Mouse (Mus musculus) B cell, adult 2 months (primary cell): ENCODE measurements at regions not wholly inside any gene's neighbourhood (a gene's known extent, or its start where the extent isn't known, plus 50 kb on each side); places are given as distances from the start of the nearest gene placed in this dataset.
"Not testable (repeated sequence)": the region's sequence is repeated elsewhere in the genome, so short reads cannot be mapped to it uniquely, and the experiment has no call there.

Source experiments
- DNase-seq, 2 experiments: peaks; one replicate each; pipeline ENCODE4 v3.0.0; 2022

- no peak for DNase-seq
Observed at GRCm38 (mm10) chr6:95058017-95058416, 59.0 kb upstream of the Kbtbd8 start.

DNA sequence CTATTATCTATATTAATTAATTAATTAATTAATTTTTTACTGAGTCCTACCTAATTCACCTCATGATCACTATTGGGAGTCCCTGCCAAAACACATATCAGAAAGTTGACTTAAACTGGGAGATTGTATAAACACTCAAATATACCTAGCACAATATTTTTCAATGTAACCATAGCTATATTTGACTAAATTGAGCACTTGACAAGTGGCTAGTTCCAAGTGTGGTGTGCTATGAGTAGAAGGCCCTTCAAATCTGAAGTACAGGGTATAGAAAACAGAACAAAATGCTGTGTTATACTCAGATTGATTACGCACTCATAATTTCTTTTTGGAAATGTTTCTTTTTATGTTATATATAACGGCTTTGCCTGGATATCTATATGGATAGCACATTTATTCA, 60.8 kb upstream of the Kbtbd8 start:
- no peak for DNase-seq

DNA sequence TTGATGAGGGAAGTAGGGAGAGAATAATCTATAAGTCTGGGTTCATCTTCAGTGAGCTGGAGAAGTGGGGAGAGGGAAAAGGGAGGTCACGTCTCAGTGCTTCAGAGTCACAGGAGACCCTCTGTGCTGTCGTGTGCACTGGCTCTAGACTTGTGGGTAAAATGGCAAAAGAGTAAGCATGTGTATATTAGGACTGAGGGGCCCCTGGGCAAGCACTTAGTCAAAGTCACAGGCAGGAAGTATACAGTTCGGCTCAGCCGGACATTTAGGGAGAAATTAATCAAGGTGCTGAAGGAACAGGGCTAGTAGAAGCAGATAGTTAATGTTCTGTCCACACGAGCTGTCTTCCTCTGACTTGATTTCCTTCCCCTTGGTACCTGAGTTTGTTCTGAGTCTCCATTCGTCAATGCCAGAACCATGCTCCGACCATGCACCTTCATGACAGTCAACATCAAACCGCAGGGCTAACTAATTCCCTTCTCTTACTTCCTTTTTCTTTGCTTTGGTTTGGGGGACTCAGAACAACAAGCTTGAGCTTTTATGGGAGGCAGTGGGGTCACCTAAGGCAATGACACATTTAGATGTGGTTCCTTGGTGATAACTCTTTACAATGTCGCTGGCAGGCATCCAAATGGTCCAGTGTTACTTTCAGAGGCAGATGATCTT, 63.2 kb upstream of the Kbtbd8 start:
- DNase-seq = no peak

- not testable (repeated sequence) for DNase-seq
Observed at GRCm38 (mm10) chr6:95041351-95041750, 75.7 kb upstream of the Kbtbd8 start.

DNA sequence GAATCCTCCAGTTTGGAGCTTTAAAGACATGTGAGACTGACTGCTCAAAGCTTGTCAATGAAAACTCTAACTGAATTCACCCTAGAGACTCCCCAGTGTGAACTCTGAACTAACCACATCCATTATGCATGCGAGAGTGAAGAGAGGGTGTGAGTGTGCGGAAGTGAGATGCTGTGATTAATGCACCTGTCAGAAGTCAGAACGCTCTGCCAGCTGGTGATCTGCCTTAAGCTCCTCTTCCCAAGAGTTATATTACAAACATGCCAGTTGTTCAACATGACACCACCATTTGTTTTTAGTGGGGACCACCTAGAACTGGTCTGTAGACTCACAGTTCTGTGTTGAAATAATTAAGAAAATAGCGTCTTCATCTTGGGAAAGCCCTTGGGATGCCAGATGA, 92.8 kb upstream of the Kbtbd8 start:
- DNase-seq = no peak

DNA sequence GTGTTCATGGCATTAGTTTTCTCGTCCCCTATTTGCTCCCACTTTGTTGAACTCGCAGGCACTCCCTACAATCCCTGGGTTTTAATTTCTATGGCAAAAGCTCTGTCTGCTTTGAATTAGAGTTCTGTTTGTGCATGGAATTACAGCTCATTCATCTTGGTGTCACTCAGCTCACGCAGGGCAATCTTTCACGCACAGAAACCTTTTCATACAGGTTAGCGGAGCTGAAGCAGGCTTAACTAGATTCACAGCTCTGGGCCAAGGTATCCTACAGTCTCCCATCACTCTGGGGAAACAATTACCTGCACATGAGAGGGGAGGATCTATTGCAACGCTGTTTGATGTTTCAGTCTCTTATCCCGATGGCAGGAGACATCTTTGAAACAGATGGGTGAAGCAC, 95.3 kb upstream of the Kbtbd8 start:
- no peak for DNase-seq

GRCm38 (mm10) chr6:95017911-95018310, 99.1 kb upstream of the Kbtbd8 start:
- DNase-seq = no peak

GRCm38 (mm10) chr6:95017484-95017883, 99.6 kb upstream of the Kbtbd8 start:
- DNase-seq = no peak

- no peak for DNase-seq
Observed at GRCm38 (mm10) chr6:95013096-95013495, 103.9 kb upstream of the Kbtbd8 start.

- no peak for DNase-seq
Observed at GRCm38 (mm10) chr6:95006485-95006884, 110.6 kb upstream of the Kbtbd8 start.

- no peak for DNase-seq
Observed at GRCm38 (mm10) chr6:95003716-95004115, 113.3 kb upstream of the Kbtbd8 start.

- DNase-seq = no peak
Observed at GRCm38 (mm10) chr6:94999562-94999961, 117.5 kb upstream of the Kbtbd8 start.

DNA sequence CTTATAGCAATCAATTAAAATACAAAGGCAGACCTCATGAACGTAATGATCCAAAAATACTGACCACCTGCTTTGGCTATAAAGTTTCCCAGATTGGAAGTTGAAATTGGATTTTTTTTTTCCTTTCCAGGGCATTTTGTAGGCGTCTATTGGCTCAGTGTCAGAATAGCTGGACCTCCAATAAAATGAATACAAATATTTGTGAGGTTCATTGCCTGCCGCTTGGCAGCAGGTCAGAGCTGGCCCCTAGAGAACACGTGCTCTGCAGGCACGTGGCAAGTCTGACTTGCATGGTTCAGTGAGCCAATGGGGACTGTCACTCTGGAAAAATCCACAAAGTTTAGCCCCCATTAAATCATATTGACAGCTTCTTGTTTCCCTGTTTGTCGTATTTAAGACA, 118.0 kb upstream of the Kbtbd8 start:
- DNase-seq = no peak

DNA sequence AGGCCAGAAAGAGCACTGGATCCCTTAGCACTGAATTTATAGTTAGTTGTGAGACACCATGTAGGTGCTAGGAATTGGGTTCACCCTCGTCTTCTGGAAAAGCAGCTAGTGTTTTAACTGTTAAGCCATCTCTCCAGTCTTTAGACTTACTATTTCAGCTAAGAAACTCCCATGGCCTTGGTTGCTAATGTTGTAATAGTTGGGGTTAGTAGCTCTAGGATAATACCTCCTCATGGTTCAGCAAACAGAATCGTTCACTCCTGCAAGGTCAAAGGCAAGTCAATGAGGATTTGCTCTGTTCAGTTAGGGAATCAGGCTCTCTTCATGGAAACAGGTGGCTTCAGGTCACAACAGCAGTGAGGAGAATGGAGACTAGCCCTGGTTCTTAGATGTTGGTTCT, 118.7 kb upstream of the Kbtbd8 start:
- no peak for DNase-seq

GRCm38 (mm10) chr6:94994376-94994775, 122.7 kb upstream of the Kbtbd8 start:
- no peak for DNase-seq

GRCm38 (mm10) chr6:94987427-94987826, 129.6 kb upstream of the Kbtbd8 start:
- DNase-seq = no peak

- peak; percentile 46 to 51 for DNase-seq
Observed at GRCm38 (mm10) chr6:94986346-94986745, 130.7 kb upstream of the Kbtbd8 start.

DNA sequence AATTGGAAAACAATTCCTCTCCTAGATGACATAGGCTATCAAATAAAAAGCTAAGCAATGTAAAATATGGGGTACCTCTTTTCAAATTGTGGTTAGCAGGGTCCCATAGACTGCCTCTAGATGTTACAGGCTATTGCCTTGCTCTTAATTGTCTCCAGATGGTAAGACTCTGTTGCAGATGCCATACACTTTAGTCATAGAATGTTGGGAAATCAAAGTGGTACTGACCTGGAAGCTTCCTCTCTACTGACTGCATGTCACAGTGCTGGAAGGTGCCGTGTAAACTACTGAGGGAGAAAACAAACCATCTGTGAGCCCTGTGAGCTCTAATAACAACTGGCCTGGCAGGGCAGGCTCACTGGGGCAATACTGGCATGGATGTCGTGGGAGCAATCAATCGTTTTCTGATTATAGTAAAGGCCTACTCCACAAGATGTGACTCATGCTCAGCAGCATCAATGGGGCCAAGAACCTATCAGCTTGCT, 132.6 kb upstream of the Kbtbd8 start:
- no peak for DNase-seq

DNA sequence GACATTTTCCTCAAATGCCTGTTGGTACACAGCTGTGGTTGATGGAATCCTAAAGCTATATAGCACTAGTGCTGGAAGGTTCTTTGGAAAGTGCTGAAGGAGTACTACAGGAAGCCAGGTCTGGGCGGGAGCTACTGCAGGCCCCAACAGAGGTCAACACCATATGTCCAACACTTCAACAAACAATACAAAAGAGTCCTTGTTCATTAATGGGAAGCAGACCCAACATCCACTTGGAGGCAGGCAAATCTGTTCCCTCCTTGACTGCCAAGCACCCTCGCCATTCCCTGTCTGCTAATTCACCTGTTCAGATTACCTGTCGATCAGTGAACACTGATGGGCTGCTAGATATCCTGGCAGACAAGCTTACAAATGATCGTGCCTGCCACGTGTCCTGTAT, 148.4 kb upstream of the Kbtbd8 start:
- no peak for DNase-seq

- DNase-seq = peak in 1 of 2 experiments; percentile 1
Observed at GRCm38 (mm10) chr6:94966962-94967361, 150.1 kb upstream of the Kbtbd8 start.

DNA sequence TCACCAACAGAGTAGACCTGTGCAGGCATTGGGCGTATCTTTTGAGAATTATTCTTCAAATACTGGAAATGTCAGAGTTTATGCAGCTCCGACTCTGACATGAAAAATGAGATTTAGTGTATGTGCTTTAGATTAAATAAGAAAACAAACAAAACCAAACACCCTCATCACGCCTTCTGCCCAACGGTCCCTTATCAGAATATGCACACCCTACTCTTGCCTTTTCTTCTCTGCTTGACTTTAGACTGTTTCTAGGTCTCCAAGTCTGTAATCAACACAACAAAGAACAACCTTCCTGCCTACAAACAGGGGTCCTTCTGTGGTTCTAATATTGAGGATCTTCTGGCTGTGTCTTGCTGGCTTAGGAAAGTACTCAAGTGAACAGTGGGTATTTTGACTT, 153.8 kb upstream of the Kbtbd8 start:
- DNase-seq = no peak

DNA sequence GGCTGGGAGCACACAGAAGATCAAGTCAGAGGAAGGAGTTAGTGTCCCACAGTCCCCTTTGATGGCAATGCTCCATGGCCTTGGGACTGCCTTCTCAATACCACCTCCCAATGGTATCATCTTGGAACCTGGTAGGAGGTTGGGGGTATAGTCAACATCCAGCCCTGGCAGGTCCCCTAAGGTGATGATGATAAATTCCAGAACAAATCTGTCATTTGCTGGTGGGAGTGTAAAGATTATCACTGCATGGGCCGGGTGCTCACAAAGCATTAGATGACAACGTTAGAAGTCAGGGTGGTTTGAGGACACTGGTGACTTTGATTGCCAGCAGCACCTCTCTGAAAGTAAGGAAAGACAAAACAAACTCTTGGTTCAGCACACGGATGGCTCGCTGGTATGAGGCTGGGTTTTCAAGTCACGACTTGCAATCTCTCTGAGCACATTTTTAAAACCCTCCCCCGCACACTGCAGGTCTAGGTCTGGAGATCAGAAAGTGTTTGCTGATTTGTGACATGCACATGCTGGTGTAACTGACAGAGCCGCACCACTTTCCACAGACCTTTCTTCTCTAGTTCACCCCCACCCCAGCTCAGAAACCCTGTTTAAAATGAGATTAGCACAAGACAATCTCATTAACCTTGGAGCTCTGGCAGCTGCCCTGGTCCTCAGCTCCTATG, 154.5 kb upstream of the Kbtbd8 start:
- no peak for DNase-seq

- no peak for DNase-seq
Observed at GRCm38 (mm10) chr6:94961821-94962220, 155.2 kb upstream of the Kbtbd8 start.

DNA sequence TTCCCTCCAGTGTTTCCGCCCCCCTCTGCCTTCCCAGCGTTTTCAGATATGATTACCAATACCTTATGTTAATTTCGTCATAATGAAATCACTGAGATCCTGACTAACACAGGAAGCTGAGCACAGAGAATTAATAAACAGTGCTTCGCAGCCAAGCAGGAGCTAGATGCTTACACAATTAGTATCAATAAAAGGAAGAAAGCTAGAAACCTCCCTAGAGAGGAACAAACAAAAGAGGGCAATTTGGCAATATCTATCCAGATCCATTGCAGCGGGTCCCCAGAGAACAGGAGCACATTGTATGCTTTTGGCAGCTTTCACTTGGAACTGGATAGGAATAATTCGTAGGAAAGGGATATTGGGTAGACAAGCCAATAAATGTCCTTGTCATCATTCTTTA, 159.1 kb upstream of the Kbtbd8 start:
- no peak for DNase-seq

DNA sequence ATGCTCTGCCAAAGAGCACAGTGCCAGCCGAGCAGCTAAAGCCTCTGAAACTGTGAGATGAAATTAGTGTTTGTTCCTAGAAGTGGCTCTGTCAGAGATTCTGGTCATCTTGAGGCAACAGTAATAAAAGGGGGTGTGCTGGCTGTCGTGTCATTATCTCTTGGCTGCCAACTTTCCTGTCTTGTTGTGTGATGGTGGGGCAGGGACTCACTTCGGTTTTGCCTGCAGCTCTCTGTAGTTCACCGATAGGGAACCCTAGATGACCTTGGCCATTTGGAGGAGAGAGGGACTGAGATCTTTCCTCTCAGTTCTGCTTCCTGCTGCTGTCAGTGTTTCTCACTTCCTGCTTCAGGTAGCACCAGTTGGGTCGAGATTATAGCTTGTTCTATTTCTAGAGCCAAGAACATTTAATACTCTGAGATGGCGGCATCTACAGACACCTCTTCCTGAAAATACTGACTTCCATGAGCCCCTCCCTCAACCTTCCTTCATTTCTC, 159.8 kb upstream of the Kbtbd8 start:
- no peak for DNase-seq
